Mouse (Mus musculus) ES-E14 (cell line): Measurements from ENCODE around the gene Ccr5.

Experiments
- CHD2 ChIP-seq: IDR thresholded peaks from 2 replicates; pipeline ENCODE4 v1.6.1; 2014; ENCODE audit warnings: mild to moderate bottlenecking, low read depth, low read length, inconsistent platforms
- HCFC1 ChIP-seq: IDR thresholded peaks from 2 replicates; pipeline ENCODE4 v1.6.1; 2012; ENCODE audit warnings: low read length, inconsistent platforms, borderline replicate concordance; ENCODE audit not compliant: insufficient read depth
- ZC3H11A ChIP-seq: IDR thresholded peaks from 2 replicates; pipeline ENCODE4 v1.6.1; 2012; ENCODE audit warnings: low read depth, mild to moderate bottlenecking, inconsistent platforms, low read length, borderline replicate concordance
- ZNF384 ChIP-seq: IDR thresholded peaks from 2 replicates; pipeline ENCODE4 v1.6.1; 2012; ENCODE audit warnings: low read depth, low read length, inconsistent platforms

GRCm38 (mm10) chr9:124079803-124080202, 41.5 kb upstream of the Ccr5 start:
- TF ChIP-seq ZC3H11A, result no peak
- TF ChIP-seq CHD2, result no peak
- no peak for TF ChIP-seq ZNF384
- TF ChIP-seq HCFC1, result no peak
